8 mouse cellular contexts compared by ENCODE assay signal in the genomic region with DNA sequence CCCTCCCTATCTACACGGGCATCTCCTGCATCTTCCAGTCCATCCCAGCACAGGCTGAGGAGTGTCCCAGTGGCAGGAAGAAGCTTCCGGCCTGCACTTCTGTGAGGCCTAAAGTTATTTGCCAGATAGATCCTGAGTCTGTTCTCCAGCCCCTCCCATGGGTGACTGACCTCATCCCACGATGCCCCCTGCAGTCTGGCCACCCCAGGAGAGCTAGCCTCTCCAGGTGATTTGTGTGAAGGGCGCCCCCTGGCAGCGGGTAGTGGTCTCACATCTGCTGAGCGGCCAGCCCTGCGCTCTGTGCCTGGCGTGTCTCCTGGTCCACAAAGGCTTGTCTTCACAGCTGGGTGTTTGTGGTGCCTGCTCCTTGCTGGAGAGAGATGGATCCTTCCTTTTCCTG.
DNase-seq lines count a peak whose midpoint lies in the region; ATAC-seq and TF ChIP-seq lines count a peak whose summit lies in the region.

No protein-coding gene starts in this region.

- H3K4me2 ChIP-seq in limb, embryonic 12.5 days: peak overlapping the region; percentile 30; the same call in 1 of the 2 replicates
- H3K4me2 ChIP-seq in midbrain, embryonic 15.5 days: no peak overlapping the region

- WGBS in limb, embryonic 12.5 days: 45% methylated on average over 8 of the region's 8 CpGs
- WGBS in midbrain, embryonic 15.5 days: 39% methylated on average over 8 of the region's 8 CpGs

- ATAC-seq in limb, embryonic 12.5 days (ENCODE audit: insufficient number of reproducible peaks, insufficient read depth, low FRiP score, low TSS enrichment, low read depth): no peak; the same call in 1 of the 2 replicates
- no peak for ATAC-seq in midbrain, embryonic 15.5 days (replicated peaks)
- ATAC-seq in frontal cortex, adult (ENCODE audit: low TSS enrichment): no peak

- H3K9me3 ChIP-seq in limb, embryonic 12.5 days: no peaks in the 10 kb centered on the region
- H3K9me3 ChIP-seq in midbrain, embryonic 15.5 days: no peaks in the 10 kb centered on the region

- peak; percentile 64 for DNase-seq in kidney, adult 18-20 months
- DNase-seq in kidney, adult 11 months: no peak
- peak; percentile 70 to 82 for DNase-seq in heart, postnatal 10 days
- no peak for DNase-seq in left cerebral cortex, postnatal 25 days (ENCODE audit: low spot score in 2 of 2)

- no peaks in the 10 kb centered on the region for H3K27me3 ChIP-seq in limb, embryonic 12.5 days
- H3K27me3 ChIP-seq in midbrain, embryonic 15.5 days (replicated peaks): no peaks in the 10 kb centered on the region

- H3K36me3 ChIP-seq in limb, embryonic 12.5 days: peaks cover 5% of the 10 kb centered on the region; the same call in 1 of the 2 replicates
- H3K36me3 ChIP-seq in midbrain, embryonic 15.5 days (replicated peaks): no peaks in the 10 kb centered on the region

- H3K4me1 ChIP-seq in cortical plate, adult 2 months (ENCODE audit: control insufficient read depth, insufficient read depth, low read length): peaks cover 13% of the 10 kb centered on the region
- peaks cover 83% of the 10 kb centered on the region for H3K4me1 ChIP-seq in limb, embryonic 12.5 days (replicated peaks)
- peaks cover 65% of the 10 kb centered on the region for H3K4me1 ChIP-seq in midbrain, embryonic 15.5 days

- no peak for TF ChIP-seq POLR2A in cortical plate, adult 2 months (IDR thresholded peaks at IDR 0.05; ENCODE audit: extremely low read depth, insufficient read depth, low read length)

- no peak overlapping the region for H3K9ac ChIP-seq in limb, embryonic 12.5 days (replicated peaks)
- no peak overlapping the region for H3K9ac ChIP-seq in midbrain, embryonic 15.5 days

- TF ChIP-seq CTCF in cortical plate, adult 2 months (IDR thresholded peaks at IDR 0.05; ENCODE audit: extremely low read depth, insufficient read depth, low read length): peak; percentile 49

- no peak overlapping the region for H3K4me3 ChIP-seq in cortical plate, adult 2 months (ENCODE audit: insufficient read depth, low read length)
- no peak overlapping the region for H3K4me3 ChIP-seq in limb, embryonic 12.5 days (replicated peaks)
- no peak overlapping the region for H3K4me3 ChIP-seq in midbrain, embryonic 15.5 days

- no peak overlapping the region for H3K27ac ChIP-seq in cortical plate, adult 2 months (ENCODE audit: insufficient read depth, low read length)
- H3K27ac ChIP-seq in limb, embryonic 12.5 days: peak overlapping the region; percentile 83
- H3K27ac ChIP-seq in midbrain, embryonic 15.5 days: peak overlapping the region; percentile 39; the same call in 1 of the 2 replicates

- intact Hi-C loops in heart, postnatal 10 days (cut with DNase I): loop anchor here (2.0 kb wide), 1 partner anchor 44 kb away; no protein-coding TSS in a partner anchor
- intact Hi-C loops in left cerebral cortex, postnatal 25 days (cut with DNase I): loop anchor here (5.0 kb wide), 1 partner anchor 76 kb away; no protein-coding TSS in a partner anchor

Comparison
In these comparisons a context has a peak if more than half of its experiments do, and no peak if none do; other contexts are left out.
1. DNase-seq: peak in kidney, adult 18-20 months (single experiment) and heart, postnatal 10 days (2 of 2); none in kidney, adult 11 months (single experiment) and left cerebral cortex, postnatal 25 days (0 of 2).